Mouse (Mus musculus) hindbrain, embryonic 14.5 days (tissue): Measurements from ENCODE around the gene Rrh. TPM values are rescaled to one million over a fixed set of nuclear protein-coding genes. Genes with fewer than 3 reads are reported as not detected.
A peak's percentile ranks its signal among the peaks of the same experiment; 100 is the strongest.
"Not testable (repeated sequence)": the region's sequence is repeated elsewhere in the genome, so short reads cannot be mapped to it uniquely, and the experiment has no call there.

ENCODE experiments used
- ATAC-seq: fragments of 200-750 bp; cut with Nextera tagmentation; 2 replicates; pipeline ENCODE4 v1.8.0; 2017; ENCODE audit warnings: moderate number of reproducible peaks, mild to moderate bottlenecking, moderate TSS enrichment, moderate library complexity; ENCODE audit not compliant: low FRiP score
- DNase-seq: peaks from one replicate; pipeline ENCODE4 v3.0.0-alpha.2; 2015; ENCODE audit warnings: low spot score
- H3K27ac ChIP-seq: fragments of 300-500 bp; sonication (generic); 2 replicates; pipeline ENCODE4 v1.5.1; 2014; ENCODE audit warnings: mild to moderate bottlenecking, moderate library complexity
- H3K27me3 ChIP-seq: fragments of 300-500 bp; sonication (generic); 2 replicates; pipeline ENCODE4 v1.6.1; 2014; ENCODE audit warnings: mild to moderate bottlenecking, low read length, mixed read lengths; ENCODE audit not compliant: control insufficient read depth, insufficient read depth
- H3K36me3 ChIP-seq: fragments of 300-500 bp; sonication (generic); replicated peaks from 2 replicates; pipeline ENCODE4 v1.6.1; 2014; ENCODE audit not compliant: control insufficient read depth, insufficient read depth
- H3K4me1 ChIP-seq: fragments of 300-500 bp; sonication (generic); replicated peaks from 2 replicates; pipeline ENCODE4 v1.6.1; 2014; ENCODE audit warnings: antibody characterized with exemption, low read length, mixed read lengths; ENCODE audit not compliant: control insufficient read depth, insufficient read depth
- H3K4me2 ChIP-seq: fragments of 300-500 bp; sonication (generic); replicated peaks from 2 replicates; pipeline ENCODE4 v1.6.1; 2014; ENCODE audit warnings: mild to moderate bottlenecking, moderate library complexity
- H3K4me3 ChIP-seq: fragments of 300-500 bp; sonication (generic); replicated peaks from 2 replicates; pipeline ENCODE4 v1.5.1; 2014; ENCODE audit warnings: mild to moderate bottlenecking, low read length
- H3K9ac ChIP-seq: fragments of 300-500 bp; sonication (generic); 2 replicates; pipeline ENCODE4 v1.6.1; 2014
- H3K9me3 ChIP-seq: fragments of 300-500 bp; sonication (generic); 2 replicates; pipeline ENCODE4 v1.6.1; 2016; ENCODE audit warnings: low read length; ENCODE audit not compliant: control insufficient read depth
- WGBS: fragments of 180-500 bp; shearing (Covaris S2); extraction: QIAGEN DNeasy Blood & Tissue Kit; methylation state at CpG from one replicate; pipeline ENCODE4 v1.1.7; 2014; 5-methylcytosine and 5-hydroxymethylcytosine counted together
- polyA plus RNA-seq: library from polyadenylated mRNA; unstranded; fragments of >200 nt; fragmentation: Nextera tagmentation; extraction: Ambion mirVana; gene quantifications from 2 replicates; pipeline ENCODE4 v1.2.1, GENCODE M21; 2014

The Rrh gene
- polyA plus RNA-seq, 1 experiment from 2014 or later: not detected

- not testable (repeated sequence) for H3K27me3 ChIP-seq, DNase-seq, H3K9ac ChIP-seq, H3K4me2 ChIP-seq, ATAC-seq, H3K27ac ChIP-seq, H3K4me3 ChIP-seq, H3K36me3 ChIP-seq
- Histone ChIP-seq H3K9me3 (peaks cover 15% of the 10 kb centered on the region), H3K4me1 (peaks cover 10% of the 10 kb centered on the region)
- WGBS: 90% methylated on average over 1 of the region's 1 CpGs
Measured at GRCm38 (mm10) chr3:129757599-129757998, 64.8 kb downstream of the Rrh start.

GRCm38 (mm10) chr3:129754650-129755604 is 67.5 kb downstream of the Rrh start, which contains the start of gene Egf:
Egf (minus strand) TSS chr3:129755316.
- Histone ChIP-seq H3K27me3 (no peaks in the 10 kb centered on the region), H3K27ac (no peak within 1 kb of the TSS), H3K4me1 (peaks cover 10% of the 10 kb centered on the region), H3K9me3 (peaks cover 14% of the 10 kb centered on the region), H3K9ac (peak within 1 kb of the TSS; percentile 50), H3K4me3 (peak within 1 kb of the TSS; percentile 26), H3K36me3 (no peaks in the 10 kb centered on the region), H3K4me2 (peak within 1 kb of the TSS; percentile 61)
- DNase-seq (no peak), ATAC-seq (0 out of 2 replicates have a peak, but pooled peaks have one; percentile 48)
- WGBS: 12% methylated on average over 20 of the region's 20 CpGs

Other genes with a start within 250 kb of the Rrh start
- gene Egf, start 67.3 kb downstream of the Rrh start, polyA plus RNA-seq: 2.2 and 2.9 TPM in 2 replicates
- gene Lrit3, start 18.6 kb downstream of the Rrh start, polyA plus RNA-seq: not detected in 2 replicates
- gene Gar1, start 8.8 kb upstream of the Rrh start, polyA plus RNA-seq: 18.7 and 20.9 TPM in 2 replicates
- gene Cfi, start 13.3 kb upstream of the Rrh start, polyA plus RNA-seq: 0.56 and 0.97 TPM in 2 replicates
- gene Pla2g12a, start 56.0 kb upstream of the Rrh start, polyA plus RNA-seq: 38.4 and 47.0 TPM in 2 replicates
- 25.0 and 25.3 TPM in 2 replicates for gene Casp6, start 78.8 kb upstream of the Rrh start, polyA plus RNA-seq
- 5.2 and 5.4 TPM in 2 replicates for gene Mcub, start 147.6 kb upstream of the Rrh start, polyA plus RNA-seq
- gene Sec24b, start 239.0 kb upstream of the Rrh start, polyA plus RNA-seq: 35.0 and 38.5 TPM in 2 replicates